Mouse (Mus musculus): ENCODE measurements around the gene Ier5.
A peak's percentile ranks its signal among the peaks of the same experiment; 100 is the strongest.

Gene Ier5

GRCm38 (mm10) chr1:155075856-155076255, 23.6 kb downstream of the Ier5 start:
- no peak for DNase-seq

GRCm38 (mm10) chr1:155074856-155075255, 24.6 kb downstream of the Ier5 start:
- DNase-seq, result no peak

GRCm38 (mm10) chr1:155073905-155074304, 25.5 kb downstream of the Ier5 start:
- no peak for DNase-seq

- DNase-seq, result no peak
Measured at GRCm38 (mm10) chr1:155073133-155073532, 26.3 kb downstream of the Ier5 start.

- no peak for DNase-seq
Measured at GRCm38 (mm10) chr1:155071287-155071876, 28.1 kb downstream of the Ier5 start.

- DNase-seq, result no peak
Measured at GRCm38 (mm10) chr1:155070561-155071286, 28.7 kb downstream of the Ier5 start.

GRCm38 (mm10) chr1:155069696-155070095, 29.7 kb downstream of the Ier5 start:
- no peak for DNase-seq

GRCm38 (mm10) chr1:155066196-155066595, 33.2 kb downstream of the Ier5 start:
- no peak for DNase-seq

- DNase-seq, result no peak
Measured at GRCm38 (mm10) chr1:155065068-155065701, 34.3 kb downstream of the Ier5 start.

GRCm38 (mm10) chr1:155064649-155065048, 34.8 kb downstream of the Ier5 start:
- no peak for DNase-seq

GRCm38 (mm10) chr1:155064111-155064510, 35.3 kb downstream of the Ier5 start:
- DNase-seq, result no peak

- DNase-seq, result peak; percentile 82
Measured at GRCm38 (mm10) chr1:155062963-155063362, 36.5 kb downstream of the Ier5 start.

- no peak for DNase-seq
Measured at GRCm38 (mm10) chr1:155062057-155062456, 37.4 kb downstream of the Ier5 start.

GRCm38 (mm10) chr1:155060832-155061801, 38.3 kb downstream of the Ier5 start:
- no peak for DNase-seq

- DNase-seq, result no peak
Measured at GRCm38 (mm10) chr1:155060261-155060660, 39.2 kb downstream of the Ier5 start.

GRCm38 (mm10) chr1:155059505-155059904, 39.9 kb downstream of the Ier5 start:
- DNase-seq, result no peak

GRCm38 (mm10) chr1:155058099-155059012, 41.1 kb downstream of the Ier5 start:
- no peak for DNase-seq

GRCm38 (mm10) chr1:155056166-155056565, 43.3 kb downstream of the Ier5 start:
- DNase-seq, result no peak

GRCm38 (mm10) chr1:155055041-155055440, 44.4 kb downstream of the Ier5 start:
- DNase-seq, result no peak

GRCm38 (mm10) chr1:155054366-155054965, 45.0 kb downstream of the Ier5 start:
- DNase-seq, result no peak

- no peak for DNase-seq
Measured at GRCm38 (mm10) chr1:155053296-155053695, 46.1 kb downstream of the Ier5 start.

All from cerebellum, adult 8-10 months (tissue).